In genomic region chr8:31755737-31756136, GRCm38 (mm10) we compare ENCODE assay signal across 24 mouse cellular contexts.
"Had no signal": no experiment of that assay in that cellular context is flagged by ENCODE, and none has a peak within 500 bp of the region (broad histone marks: within the 10 kb centered on the region; RNA-seq: fewer than 3 reads in every experiment).

No protein-coding gene starts in this region.

- H3K27me3 ChIP-seq: kidney, embryonic 15.5 days; limb, embryonic 13.5 days; liver, embryonic 12.5 days; liver, embryonic 15.5 days; neural tube, embryonic 13.5 days; stomach, embryonic 15.5 days had no signal

- H3K9me3 ChIP-seq: kidney, embryonic 15.5 days; limb, embryonic 10.5 days; limb, embryonic 13.5 days; liver, embryonic 12.5 days; liver, embryonic 15.5 days; neural tube, embryonic 13.5 days; stomach, embryonic 15.5 days had no signal

- H3K4me1 ChIP-seq: kidney, embryonic 15.5 days; limb, embryonic 13.5 days; liver, embryonic 12.5 days; liver, embryonic 15.5 days; neural tube, embryonic 13.5 days; stomach, embryonic 15.5 days had no signal

- H3K4me2 ChIP-seq: kidney, embryonic 15.5 days; limb, embryonic 13.5 days; liver, embryonic 12.5 days; liver, embryonic 15.5 days; midbrain, embryonic 11.5 days; neural tube, embryonic 13.5 days; stomach, embryonic 15.5 days had no signal

- H3K9ac ChIP-seq: kidney, embryonic 15.5 days; limb, embryonic 13.5 days; liver, embryonic 12.5 days; liver, embryonic 15.5 days; neural tube, embryonic 13.5 days; stomach, embryonic 15.5 days had no signal

- H3K4me3 ChIP-seq: kidney, embryonic 15.5 days; left cerebral cortex, adult 2 months; limb, embryonic 10.5 days; limb, embryonic 13.5 days; liver, embryonic 12.5 days; liver, embryonic 15.5 days; neural tube, embryonic 13.5 days; stomach, embryonic 15.5 days had no signal

- H3K36me3 ChIP-seq: kidney, embryonic 15.5 days; limb, embryonic 10.5 days; limb, embryonic 13.5 days; liver, embryonic 12.5 days; liver, embryonic 15.5 days; neural tube, embryonic 13.5 days; stomach, embryonic 15.5 days had no signal

- H3K27ac ChIP-seq: kidney, embryonic 15.5 days; left cerebral cortex, adult 2 months; limb, embryonic 10.5 days; limb, embryonic 13.5 days; liver, embryonic 12.5 days; liver, embryonic 15.5 days; neural tube, embryonic 13.5 days; stomach, embryonic 15.5 days had no signal

- ATAC-seq: intestine, postnatal 0 days; liver, embryonic 12.5 days had no signal

- DNase-seq: kidney, adult 8-10 months; kidney, postnatal 10 days; kidney, postnatal 36 days; layer of hippocampus, postnatal 36 days; liver; lung, adult 2 months; lung, postnatal 14 days; lung, postnatal 4 days; midbrain, embryonic 14.5 days; retina, postnatal 1 day; right cerebral cortex, postnatal 25 days; spleen, adult 18-20 months; thymus, adult 18-20 months; thymus, postnatal 36 days had no signal
